Mouse (Mus musculus) heart, adult 2 months (tissue): ENCODE measurements around the gene Bves.

Experiments
- CTCF ChIP-seq: fragments of 200-600 bp; IDR thresholded peaks from 2 replicates; pipeline ENCODE4 v1.8.1; 2022; ENCODE audit warnings: antibody characterized with exemption, mild to moderate bottlenecking, moderate library complexity
- EP300 ChIP-seq: fragments of 200-500 bp; IDR thresholded peaks from 2 replicates; pipeline ENCODE4 v1.6.1; 2011; ENCODE audit warnings: low read depth, low read length, control low read depth; ENCODE audit not compliant: insufficient read depth

GRCm38 (mm10) chr10:45356091-45356490 is 20.5 kb downstream of the Bves start:
- TF ChIP-seq CTCF (no peak), EP300 (no peak)
